Mouse (Mus musculus) ES-E14 (cell line): ENCODE results near the gene Grcc10.

Source experiments
- HCFC1 ChIP-seq: IDR thresholded peaks from 2 replicates; pipeline ENCODE4 v1.6.1; 2012; ENCODE audit warnings: low read length, inconsistent platforms, borderline replicate concordance; ENCODE audit not compliant: insufficient read depth
- ZNF384 ChIP-seq: IDR thresholded peaks from 2 replicates; pipeline ENCODE4 v1.6.1; 2012; ENCODE audit warnings: low read depth, low read length, inconsistent platforms

GRCm38 (mm10) chr6:124693243-124693981 lies 47.8 kb downstream of the Grcc10 start:
- TF ChIP-seq HCFC1 (no peak), ZNF384 (no peak)
